Mouse (Mus musculus): ENCODE results near the gene Lsm3.
"Not testable (repeated sequence)": the region's sequence is repeated elsewhere in the genome, so short reads cannot be mapped to it uniquely, and the experiment has no call there.

Lsm3 gene

DNA sequence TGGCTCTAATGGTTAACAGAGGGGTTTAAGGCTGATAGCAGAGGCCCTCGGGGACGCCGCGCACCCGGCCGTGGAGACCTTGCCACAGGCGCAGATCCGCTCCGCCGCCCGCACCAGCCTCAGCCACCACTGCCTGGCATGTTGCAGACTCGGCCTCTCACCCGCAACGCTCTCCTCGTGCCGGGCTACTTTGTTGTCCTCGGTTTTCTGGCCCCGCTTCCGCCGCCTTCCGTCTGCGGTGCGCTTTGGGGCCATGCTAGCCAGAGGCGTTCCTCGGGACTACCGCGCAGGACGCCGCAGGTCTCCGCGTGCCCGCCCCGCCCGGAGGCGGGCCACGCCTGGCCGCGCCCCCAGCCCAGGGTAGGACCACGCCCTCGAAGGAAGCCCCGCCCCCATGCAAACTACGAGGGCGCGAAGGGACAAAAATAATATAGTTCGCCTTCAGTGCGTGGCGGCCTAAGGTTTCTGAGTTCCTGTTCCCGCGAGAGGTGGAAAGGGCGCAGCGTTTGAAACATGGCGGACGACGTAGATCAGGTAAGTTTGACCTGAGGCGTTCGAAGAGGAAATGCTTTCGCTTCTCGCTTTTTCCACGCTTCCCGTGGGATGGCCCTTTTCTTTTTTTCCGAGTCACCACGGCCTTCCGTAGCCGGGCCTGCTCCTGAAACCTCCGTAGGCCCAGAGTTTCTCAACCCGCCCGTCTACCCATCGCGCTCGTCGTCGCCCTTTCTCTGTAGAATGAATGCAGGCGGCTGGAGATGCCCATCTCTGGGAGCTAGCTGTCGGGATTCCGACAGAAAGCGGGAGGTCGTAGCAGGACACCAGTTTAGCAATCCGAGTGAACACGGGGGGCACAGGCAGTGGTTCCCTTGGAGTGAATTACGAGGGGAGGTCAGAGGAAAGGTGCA lies at the start of gene Lsm3, which contains the start of gene Xpc:
Gene Lsm3 (plus strand): TSS at position 384 of the 905 bp plus-strand sequence.
Gene Xpc (minus strand): TSS at position 344 of the 905 bp plus-strand sequence.
- DNase-seq = peak; percentile 98

DNA sequence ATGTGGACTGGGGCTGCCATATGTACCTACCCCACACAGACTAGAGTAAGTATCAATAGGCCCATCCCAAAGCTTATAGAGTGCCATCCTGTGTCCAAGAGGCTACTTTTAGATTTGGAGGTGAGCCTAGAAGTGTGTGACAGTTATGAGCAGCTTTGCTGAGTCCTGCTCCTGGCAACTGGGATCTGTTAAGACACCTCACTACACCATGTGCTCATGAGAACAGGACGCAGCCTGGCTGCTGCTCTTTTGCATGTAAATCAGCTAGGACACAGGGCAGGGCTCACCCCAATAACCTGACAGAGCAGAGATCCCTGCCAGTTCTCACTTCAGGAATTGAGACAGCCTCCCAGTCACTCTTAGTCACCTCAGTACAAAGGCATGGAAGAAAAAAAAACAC lies 48.6 kb upstream of the Lsm3 start:
- no peak for DNase-seq

DNA sequence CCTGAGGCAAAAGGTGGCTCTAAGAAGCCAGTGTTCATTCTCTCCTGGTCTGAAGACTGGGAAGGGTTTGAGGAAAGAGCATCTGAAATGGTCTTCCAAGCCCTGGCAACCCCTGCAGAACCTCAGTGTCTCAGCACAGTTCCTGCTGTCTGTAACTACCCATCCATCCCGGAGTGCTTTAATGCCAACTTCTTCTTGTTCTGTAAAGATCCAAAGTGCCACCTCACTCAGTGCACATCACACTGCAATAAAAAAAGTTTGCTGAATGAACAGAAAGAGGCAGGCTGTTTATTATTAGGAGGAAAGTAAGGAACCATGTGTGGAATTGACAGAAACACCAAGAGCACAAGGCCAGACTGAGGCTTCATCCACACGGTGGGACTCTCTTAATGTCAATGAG lies 45.0 kb upstream of the Lsm3 start:
- no peak for DNase-seq

DNA sequence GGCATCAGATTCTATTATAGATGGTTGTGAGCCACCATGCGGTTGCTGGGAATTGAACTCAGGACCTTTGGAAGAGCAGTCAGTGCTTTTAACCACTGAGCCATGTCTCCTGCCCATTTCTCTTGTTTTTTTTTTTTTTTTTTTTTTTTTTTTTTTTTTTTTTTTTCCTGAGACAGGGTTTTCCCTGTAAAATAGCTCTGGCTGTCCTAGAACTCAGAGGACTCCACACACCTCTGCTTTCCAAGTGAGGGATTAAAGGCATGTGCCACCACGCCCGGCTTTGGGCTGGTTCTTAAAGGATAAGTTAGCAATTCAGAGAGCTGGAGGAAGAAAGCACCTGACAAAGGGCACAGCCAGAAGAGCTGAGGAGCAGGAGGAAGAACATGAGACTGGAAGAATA lies 44.3 kb upstream of the Lsm3 start:
- not testable (repeated sequence) for DNase-seq

DNA sequence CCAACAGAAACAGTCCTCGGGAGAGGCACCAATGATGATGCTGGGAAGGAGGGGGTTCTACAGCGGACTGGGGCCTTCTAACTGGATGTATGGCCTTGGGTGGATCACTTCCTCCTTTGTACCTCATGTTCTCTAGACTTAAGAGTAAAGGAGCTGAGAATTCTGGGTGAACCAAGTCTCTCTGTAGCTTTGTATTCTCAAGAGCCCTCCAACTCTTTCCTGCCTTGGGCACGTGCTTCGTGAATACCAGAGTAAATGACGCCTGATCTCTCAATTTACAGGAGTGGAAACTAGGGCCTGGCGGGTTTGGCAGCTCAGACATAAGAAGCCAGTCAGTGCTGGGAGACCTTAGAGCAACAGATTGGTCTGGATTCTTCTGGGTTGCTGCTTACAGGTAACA lies 43.4 kb upstream of the Lsm3 start:
- no peak for DNase-seq

DNA sequence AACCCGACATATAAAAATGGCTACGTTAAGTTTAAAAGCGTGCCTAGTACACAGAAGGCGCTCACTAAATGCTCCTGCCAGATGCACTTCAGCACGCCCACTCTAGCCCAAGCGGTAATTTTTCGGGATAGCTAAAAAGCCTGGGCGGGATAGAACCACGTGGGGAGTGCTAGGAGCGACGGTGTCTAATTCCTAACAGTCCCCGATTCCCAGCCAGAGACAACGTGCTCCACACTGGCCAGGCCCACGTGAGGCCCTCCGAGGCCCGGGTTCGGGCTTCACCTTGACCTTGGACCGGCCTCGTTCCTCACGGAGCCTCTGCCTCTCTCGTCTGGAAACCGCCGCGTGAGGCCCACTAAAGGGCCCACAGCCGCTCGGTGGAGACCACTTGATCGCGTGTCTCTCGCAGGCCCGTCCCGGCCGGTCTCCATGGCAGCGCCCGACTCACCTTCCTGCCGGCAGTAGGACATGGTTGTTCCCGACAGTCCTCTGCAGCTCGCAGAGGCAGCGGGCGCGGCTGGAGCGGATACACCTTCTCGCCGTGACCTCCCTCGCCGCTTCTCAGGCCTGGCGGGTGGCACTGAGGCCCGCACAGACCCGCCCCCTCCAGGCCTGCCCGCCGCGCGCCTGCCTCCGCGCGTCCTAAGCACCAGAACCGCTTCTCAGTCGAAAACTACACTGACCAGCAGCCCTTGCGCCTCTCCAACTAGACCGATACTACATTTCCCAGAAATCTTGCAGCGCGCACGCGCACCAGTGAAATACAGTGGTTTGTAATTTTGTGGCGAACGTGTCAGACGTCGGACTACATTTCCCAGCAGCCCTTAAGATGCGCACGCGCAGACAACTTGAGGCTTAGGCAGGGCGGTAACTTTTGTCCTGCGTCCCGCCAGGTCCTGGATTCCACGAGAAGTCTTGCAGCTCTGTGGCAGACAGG lies 42.6 kb upstream of the Lsm3 start, which contains the start of the genes Chchd4 and Tmem43:
Gene Chchd4 (minus strand): TSS at position 679 of the 937 bp plus-strand sequence.
Gene Tmem43 (plus strand): TSS at position 836 of the 937 bp plus-strand sequence.
- DNase-seq = peak; percentile 98

DNA sequence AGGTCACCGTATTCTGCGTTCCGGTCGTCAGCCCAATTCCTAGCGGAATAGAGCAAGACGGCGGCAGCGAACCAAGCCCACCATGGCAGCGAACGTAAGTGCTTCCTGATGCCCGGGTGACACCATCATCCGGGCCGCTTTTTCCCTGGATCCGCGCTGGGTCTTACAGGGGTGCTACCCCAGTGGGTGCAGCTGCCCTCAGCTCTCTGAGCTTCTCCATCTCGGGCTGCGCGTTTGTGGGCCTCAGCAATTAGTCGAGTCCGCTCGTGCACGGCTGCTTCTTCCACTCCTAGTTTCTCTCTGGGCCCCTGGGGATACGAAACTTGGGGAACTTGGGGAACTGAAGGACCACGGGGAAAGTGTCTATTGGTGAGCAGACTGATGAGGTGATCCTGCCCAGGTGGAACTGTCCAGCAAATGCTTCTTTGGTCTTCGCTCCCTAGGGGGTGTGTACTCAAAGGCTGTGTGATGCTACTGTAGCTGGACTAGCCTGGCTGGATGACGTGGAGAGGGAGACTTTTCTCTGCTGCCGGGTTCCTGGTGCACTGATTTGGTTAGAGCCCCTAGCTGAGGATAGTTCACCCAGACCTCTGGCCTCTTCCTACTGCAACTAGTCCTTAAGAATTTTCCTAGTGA lies 41.8 kb upstream of the Lsm3 start:
- peak; percentile 17 for DNase-seq

DNA sequence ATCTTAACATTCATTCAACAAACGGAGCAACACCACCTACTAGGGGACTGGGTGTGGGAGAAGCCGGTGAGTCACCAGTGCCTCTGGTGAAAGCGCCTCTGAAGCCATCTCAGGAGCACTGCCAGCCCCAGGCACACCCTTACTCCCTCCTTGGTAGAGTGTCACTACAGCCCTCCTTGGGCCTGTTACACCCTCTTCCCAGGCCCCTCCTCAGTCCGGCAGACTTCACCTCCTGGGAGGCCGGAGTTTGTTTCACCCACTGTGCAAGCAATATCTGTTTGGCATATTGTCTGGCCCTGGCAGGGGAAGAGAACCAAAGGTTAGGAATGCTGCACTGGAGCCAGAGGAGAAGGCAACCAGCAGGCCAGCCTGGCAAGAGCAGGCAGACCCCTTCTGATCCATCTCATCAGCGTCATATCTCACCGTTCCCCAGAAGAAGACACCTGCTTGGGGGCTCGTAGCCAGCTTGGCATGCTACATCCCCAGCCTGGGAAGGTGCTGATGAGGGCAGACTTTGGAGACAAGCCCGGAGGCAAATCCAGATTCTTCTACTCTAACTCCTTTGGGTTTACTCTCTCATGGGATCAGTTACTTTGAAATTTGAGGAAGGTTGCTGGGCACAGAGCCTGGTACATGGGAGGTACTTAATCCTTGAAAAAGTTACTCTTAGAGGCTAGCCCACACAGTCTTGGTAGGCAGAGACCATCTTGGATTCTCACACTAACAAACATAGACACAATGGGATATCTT lies 41.1 kb upstream of the Lsm3 start:
- DNase-seq = peak; percentile 42

DNA sequence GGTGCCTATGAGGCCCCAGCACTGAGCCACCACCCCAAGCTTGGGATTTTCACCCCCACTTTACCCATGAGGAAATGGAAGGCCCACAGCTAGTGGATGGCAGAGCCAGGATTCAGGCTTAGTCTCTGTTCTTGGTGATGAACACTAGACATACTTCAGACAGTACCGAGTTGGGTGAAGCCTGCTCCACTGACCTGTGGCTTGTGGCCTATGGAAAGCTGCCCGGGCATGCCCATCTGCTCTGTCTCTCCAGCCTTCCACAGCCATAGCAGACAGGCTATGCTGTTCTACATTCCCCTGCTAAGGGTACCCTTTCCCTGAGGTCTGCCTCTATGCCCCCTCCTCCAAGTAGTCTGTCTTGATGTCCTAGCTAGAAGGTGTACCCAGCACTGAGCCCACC lies 39.2 kb upstream of the Lsm3 start:
- no peak for DNase-seq

DNA sequence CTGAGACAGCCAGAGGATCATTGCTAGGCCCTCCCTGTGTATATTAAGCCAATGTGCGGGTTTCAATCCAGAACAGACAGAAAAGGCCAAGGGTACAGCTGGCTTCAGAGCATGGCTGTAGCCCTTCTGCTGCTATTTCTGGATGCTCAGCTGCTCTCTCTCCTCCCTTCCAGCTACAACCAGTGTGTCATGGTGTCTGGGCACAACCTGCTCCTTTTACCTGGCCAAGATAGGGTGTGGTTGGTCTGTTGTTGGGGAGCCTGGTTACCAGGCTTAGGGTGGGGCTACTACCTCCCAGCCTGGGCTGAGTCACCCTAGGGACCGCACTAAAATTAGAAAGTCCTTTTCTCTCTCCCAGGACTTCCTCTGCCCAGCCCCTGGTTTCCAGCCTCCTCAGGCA lies 32.4 kb upstream of the Lsm3 start:
- no peak for DNase-seq

DNA sequence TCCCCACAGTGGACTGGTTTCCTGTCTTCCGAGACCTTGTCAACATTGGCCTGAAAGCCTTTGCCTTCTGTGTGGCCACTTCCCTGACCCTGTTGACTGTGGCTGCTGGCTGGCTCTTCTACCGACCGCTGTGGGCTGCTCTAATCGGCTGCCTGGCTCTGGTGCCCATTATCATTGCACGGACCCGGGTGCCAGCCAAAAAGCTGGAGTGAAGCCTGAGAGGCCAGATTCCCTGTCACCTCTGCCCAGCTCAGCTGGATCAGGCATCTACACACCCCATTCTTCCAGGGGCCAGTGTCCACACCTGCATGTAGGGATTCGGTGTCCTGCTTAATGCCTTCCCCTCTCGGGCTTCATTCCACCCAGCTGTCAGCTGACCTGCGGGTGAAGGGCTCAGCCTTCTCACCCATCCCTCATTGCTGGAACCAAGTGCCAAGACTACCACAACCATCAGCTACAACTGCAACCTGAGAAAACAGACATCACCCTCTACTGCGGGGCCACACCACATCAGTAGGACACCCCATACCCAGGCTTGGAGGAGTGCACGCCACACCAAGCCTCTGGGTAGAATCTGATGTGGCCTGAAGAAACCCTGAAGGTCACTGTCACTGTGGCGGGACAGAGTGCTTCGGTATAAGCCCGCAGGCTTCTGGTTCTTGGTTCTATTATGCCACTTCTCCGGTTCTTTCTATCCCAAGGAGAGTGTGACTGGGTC lies 28.8 kb upstream of the Lsm3 start:
- DNase-seq = no peak

DNA sequence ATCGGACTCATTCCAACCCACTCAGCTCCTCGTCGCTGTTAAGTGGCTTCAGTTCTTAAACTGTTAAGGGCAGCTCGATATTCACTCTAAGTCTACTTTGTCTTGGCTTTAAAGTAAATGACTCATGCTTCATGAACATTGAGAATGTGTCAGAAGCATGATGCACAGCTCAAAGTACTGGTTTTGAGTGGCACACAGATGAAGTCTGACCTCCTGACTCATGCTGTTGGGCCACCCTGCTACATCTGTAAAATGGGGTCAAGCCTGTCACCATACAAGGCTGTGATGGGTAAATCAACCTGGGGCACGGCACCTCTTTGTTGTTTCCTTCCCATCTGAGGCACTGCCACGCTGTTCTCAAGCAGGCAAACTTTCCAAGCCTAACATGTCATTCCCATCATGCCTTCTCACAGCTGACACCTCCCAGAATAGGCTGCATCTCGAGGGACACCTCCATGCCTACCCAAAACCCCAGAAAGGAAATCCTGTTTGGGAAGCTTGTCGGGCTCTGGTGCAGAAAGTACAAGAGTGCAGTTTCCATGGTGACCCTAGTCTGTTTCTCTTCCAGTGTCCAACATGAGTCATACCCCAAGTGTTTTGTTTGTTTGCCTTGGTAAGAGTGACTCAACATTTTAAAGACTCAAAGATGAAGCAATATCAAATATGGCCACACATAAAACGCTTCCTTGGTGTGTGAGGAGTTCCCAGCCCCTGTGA lies 27.1 kb upstream of the Lsm3 start:
- DNase-seq = peak; percentile 51

DNA sequence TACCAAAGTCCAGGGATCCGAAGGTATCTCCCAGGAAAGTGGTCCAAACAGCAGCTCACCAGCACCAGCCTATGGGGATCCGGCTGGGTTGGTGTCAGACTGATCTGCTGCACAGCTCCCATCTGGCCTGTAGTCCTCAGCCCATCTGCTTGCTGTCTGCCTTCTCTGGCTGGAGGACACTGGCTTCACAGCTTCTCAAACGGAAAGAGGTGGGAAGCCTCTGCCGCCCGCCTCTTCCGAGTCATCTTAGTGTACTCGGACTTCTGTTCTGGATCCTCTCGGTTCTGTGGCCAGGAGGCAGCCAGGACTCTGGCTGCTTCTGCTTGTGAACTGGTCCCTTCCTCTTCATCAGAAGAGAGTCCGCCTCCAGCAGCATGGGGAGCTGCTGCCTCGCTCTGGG lies 25.9 kb upstream of the Lsm3 start:
- DNase-seq = no peak

DNA sequence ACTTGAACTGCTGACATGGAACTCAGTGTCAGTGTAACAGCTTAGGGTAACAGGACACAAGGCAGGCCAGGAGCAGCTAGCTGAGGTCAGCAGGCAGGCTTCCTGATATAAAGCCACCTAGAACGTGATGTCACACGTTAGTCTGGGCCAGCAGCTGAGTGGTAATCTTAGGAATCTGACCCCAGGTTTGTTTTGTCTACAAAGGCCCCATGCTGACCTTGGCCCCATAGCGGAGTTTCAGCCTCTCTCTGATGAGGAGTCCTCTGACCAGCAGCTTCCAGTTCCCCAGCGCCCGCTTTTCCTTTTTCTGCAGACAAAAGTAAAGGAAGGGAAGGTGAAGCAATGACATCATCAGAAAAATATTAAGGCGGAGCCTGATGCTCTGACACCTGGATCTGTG lies 24.7 kb upstream of the Lsm3 start:
- DNase-seq = no peak

DNA sequence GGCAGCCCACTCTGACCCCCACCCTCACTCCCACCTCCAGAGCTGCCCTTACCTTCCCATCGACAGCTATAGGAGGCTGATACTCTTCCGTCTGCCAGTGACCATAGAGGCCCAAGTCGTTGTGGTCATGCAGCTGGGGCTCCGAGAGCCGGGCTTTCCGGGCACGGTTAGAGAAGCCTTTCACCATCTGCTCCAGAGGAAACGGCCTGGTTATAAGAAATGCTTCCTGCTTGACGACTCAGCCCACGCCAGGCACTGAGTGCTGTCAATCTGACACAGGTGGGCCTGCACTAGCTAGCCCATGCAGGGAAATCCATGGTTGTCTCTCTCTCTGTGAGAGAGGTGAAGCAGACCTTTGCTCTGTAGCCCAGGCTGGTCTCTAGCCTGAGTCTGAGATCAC lies 22.7 kb upstream of the Lsm3 start:
- no peak for DNase-seq

DNA sequence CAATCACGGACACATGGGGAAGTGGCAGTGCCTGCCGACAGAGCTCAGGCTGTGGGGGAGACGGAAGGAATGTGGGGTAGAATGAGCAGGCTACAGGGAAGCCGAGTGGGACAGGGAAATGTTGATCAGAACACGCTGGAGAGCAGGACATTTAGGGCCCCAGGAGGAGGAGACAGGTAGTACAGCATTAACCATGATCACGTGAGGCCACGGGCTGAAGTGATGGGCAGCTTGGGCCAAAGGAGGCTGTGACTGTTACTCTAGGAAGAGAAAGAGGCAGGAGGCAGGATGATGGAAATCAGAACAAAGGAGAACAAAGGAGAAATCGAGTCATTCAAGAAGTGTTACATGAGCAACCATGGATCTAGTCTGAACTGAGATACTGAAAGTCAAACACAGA lies 21.2 kb upstream of the Lsm3 start:
- no peak for DNase-seq

DNA sequence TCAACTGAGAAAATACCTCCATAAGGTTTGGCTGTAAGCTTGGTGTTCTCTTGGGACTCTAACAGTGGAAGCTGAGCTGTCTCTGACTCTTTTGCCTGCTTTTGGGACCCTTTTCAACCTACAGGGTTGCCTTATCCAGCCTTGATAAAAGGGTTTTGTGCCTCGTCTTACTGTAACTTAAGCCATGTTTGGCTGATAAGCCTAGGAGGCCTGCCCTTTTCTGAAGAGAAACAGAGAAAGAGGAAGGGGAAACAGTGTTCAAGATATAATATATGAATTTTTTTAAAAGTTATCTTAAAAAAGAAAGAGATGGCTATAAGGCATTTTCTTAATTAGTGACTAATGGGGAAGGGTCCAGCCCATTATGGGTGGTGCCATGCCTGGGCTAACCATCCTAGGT lies 12.4 kb upstream of the Lsm3 start:
- DNase-seq = no peak

DNA sequence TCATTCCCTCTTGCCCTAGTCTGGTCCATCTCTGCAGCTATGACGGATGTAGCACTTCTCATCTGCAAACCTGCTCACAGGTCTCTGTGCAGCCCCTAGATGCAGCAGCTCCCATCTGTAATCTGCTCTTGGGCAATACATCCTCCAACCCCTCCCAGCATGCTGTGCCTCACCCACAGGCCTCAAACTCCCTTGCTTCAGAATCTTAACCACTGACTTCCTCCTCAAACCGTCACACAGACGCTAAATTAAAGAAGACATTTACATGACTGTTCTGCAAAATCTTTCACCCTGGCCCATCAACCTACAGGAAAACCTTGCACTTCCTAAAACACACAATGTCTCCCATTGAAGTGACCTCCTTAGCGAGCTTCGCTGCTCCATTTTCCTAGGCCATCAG lies 9.7 kb upstream of the Lsm3 start:
- no peak for DNase-seq

DNA sequence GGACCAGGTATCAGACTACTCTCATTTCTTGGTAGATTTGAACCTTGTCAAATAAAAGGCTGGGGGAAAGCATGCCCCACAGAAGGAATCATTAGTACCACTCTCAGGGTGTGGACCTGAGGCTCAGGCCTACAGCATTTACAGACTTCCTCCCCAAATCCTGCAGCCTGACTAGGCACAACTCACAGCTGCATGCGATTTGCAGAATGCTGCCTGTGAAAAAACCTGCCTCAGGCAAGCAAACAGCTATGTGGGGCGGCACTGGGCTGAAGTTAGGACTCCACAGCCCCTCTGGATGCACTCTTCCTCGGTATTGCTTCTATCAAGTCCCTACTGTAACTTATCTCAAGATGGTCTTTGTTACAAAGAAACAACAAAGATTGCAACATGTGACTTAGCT lies 7.7 kb upstream of the Lsm3 start:
- DNase-seq = no peak

DNA sequence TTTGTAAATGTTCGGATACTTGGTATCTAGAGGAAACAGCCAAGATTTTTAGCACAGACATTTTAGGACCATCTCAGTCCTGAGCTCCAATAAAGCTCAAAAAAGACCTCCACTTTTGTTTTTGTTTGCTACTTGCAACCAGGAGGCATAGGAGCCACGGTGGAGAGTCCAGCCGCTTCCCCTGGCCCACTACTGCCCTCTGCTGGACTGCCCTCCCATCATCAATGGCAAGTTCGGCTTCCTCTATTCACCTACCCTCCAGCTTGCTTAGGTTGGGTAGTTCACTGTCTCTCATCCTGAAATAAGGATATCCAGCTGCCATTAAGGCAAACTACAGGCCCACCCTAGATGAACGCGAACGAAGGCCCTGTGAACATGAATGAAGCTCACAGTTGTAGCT lies 6.4 kb upstream of the Lsm3 start:
- DNase-seq = peak; percentile 87

DNA sequence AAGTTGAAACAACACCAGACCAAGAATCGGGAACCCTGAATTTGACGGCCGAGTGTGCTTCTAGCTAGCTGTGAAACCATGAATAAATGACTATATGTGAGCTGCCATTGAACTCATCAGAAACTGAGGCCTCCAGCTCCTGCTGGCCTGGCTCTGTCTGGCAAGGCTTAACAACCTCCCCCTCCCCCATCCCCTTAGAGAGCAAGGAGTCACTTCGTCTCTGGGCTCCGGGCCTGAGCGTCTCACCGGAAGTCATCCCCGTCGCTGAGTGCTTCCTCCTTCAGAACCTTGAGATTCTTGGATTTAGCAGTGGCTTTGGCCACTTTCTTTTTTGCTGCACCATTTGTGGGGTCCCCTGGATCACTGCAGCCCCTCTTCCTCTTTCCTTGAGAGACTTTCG lies 5.5 kb upstream of the Lsm3 start:
- DNase-seq = no peak

All from lung, postnatal 14 days (tissue).